Mouse (Mus musculus) MEL (cell line): ENCODE data around the gene Prodh2. TPM values are rescaled to one million over a fixed set of nuclear protein-coding genes. Genes with fewer than 3 reads are reported as not detected.

Experiments
- DNase-seq: peaks from one replicate; pipeline ENCODE4 v3.0.0; 2011; ENCODE audit warnings: low read depth, low spot score
- H3K27ac ChIP-seq: 2 replicates; pipeline ENCODE4 v1.5.1; 2012; ENCODE audit warnings: low read depth, mild to moderate bottlenecking, control low read depth, low read length, moderate library complexity; ENCODE audit not compliant: control insufficient read depth
- H3K27me3 ChIP-seq, 2 experiments: fragments of 150-350 bp in 1 of 2; sonication (generic) in 1 of 2; 2 replicates each; pipeline ENCODE4 v1.6.1; 2012; ENCODE audit warnings: low read length in 2 of 2, mild to moderate bottlenecking in 2 of 2, improper control_type of control experiment in 1 of 2, moderate library complexity in 1 of 2; ENCODE audit not compliant: insufficient read depth in 2 of 2, control insufficient read depth in 1 of 2
- H3K36me3 ChIP-seq, 2 experiments: 2 replicates each; pipeline ENCODE4 v1.6.1; 2012 to 2014; ENCODE audit warnings: low read length in 2 of 2, improper control_type of control experiment in 1 of 2, inconsistent platforms in 1 of 2, mild to moderate bottlenecking in 1 of 2; ENCODE audit not compliant: insufficient read depth in 2 of 2, control insufficient read depth in 1 of 2
- H3K4me1 ChIP-seq, 2 experiments: fragments of 150-350 bp in 1 of 2; sonication (generic) in 1 of 2; 2 replicates each; pipeline ENCODE4 v1.6.1; 2012; ENCODE audit warnings: low read length in 2 of 2, improper control_type of control experiment in 1 of 2, mild to moderate bottlenecking in 1 of 2; ENCODE audit not compliant: insufficient read depth in 2 of 2, control insufficient read depth in 1 of 2
- H3K4me3 ChIP-seq, 2 experiments: fragments of 150-350 bp in 1 of 2; sonication (generic) in 1 of 2; 2 replicates each; pipeline ENCODE4 v1.5.1; 2012; ENCODE audit warnings: low read depth in 2 of 2, low read length in 2 of 2, mild to moderate bottlenecking in 2 of 2, moderate library complexity in 2 of 2, control low read depth in 1 of 2, improper control_type of control experiment in 1 of 2; ENCODE audit not compliant: control insufficient read depth in 1 of 2, insufficient read depth in 1 of 2
- H3K79me2 ChIP-seq: 2 replicates; pipeline ENCODE4 v1.6.1; 2012; ENCODE audit warnings: mild to moderate bottlenecking, low read length, moderate library complexity; ENCODE audit not compliant: control insufficient read depth, poor library complexity, insufficient read depth
- H3K9ac ChIP-seq: 2 replicates; pipeline ENCODE4 v1.6.1; 2012; ENCODE audit warnings: low read depth, mild to moderate bottlenecking, control low read depth, low read length, moderate library complexity; ENCODE audit not compliant: control insufficient read depth, poor library complexity, severe bottlenecking
- H3K9me3 ChIP-seq: fragments of 150-350 bp; sonication (generic); replicated peaks from 2 replicates; pipeline ENCODE4 v1.6.1; 2012; ENCODE audit warnings: mild to moderate bottlenecking, low read length, improper control_type of control experiment, moderate library complexity; ENCODE audit not compliant: insufficient read depth
- CHD2 ChIP-seq: IDR thresholded peaks from 2 replicates; pipeline ENCODE4 v1.6.1; 2011; ENCODE audit warnings: low read length, improper control_type of control experiment
- CTCF ChIP-seq, 3 experiments: IDR thresholded peaks in 2 of 3; conservative IDR thresholded peaks in 1 of 3; 2 replicates each; pipeline ENCODE4 v1.5.1; 2011 to 2012; ENCODE audit warnings: low read length in 3 of 3, low read depth in 2 of 3, mild to moderate bottlenecking in 2 of 3, improper control_type of control experiment in 1 of 3, inconsistent platforms in 1 of 3, mixed read lengths in 1 of 3, moderate library complexity in 1 of 3; ENCODE audit not compliant: control insufficient read depth in 1 of 3, insufficient read depth in 1 of 3, poor library complexity in 1 of 3, severe bottlenecking in 1 of 3
- ELF1 ChIP-seq: IDR thresholded peaks from 2 replicates; pipeline ENCODE4 v1.6.1; 2014; ENCODE audit warnings: low read depth, mild to moderate bottlenecking, inconsistent platforms, low read length, improper control_type of control experiment, moderate library complexity
- ETS1 ChIP-seq: IDR thresholded peaks from 2 replicates; pipeline ENCODE4 v1.6.1; 2012; ENCODE audit warnings: low read depth, mild to moderate bottlenecking, inconsistent platforms, low read length, improper control_type of control experiment, moderate library complexity
- GABPA ChIP-seq: IDR thresholded peaks from 2 replicates; pipeline ENCODE4 v1.6.1; 2012; ENCODE audit warnings: low read depth, mild to moderate bottlenecking, inconsistent platforms, low read length, improper control_type of control experiment, moderate library complexity
- HCFC1 ChIP-seq: IDR thresholded peaks from 2 replicates; pipeline ENCODE4 v1.6.1; 2012; ENCODE audit warnings: low read depth, mild to moderate bottlenecking, inconsistent platforms, low read length, improper control_type of control experiment, moderate library complexity
- JUND ChIP-seq: IDR thresholded peaks from 2 replicates; pipeline ENCODE4 v1.6.1; 2011; ENCODE audit warnings: low read depth, mild to moderate bottlenecking, improper control_type of control experiment, low read length
- KAT2A ChIP-seq: conservative IDR thresholded peaks from 2 replicates; pipeline ENCODE4 v1.6.1; 2012; ENCODE audit warnings: low read depth, low read length, improper control_type of control experiment, inconsistent platforms
- MAFK ChIP-seq: IDR thresholded peaks from 2 replicates; pipeline ENCODE4 v1.6.1; 2011; ENCODE audit warnings: low read depth, mild to moderate bottlenecking, low read length, improper control_type of control experiment, borderline replicate concordance
- MAX ChIP-seq: IDR thresholded peaks from 2 replicates; pipeline ENCODE4 v1.6.1; 2011; ENCODE audit warnings: low read length, improper control_type of control experiment
- MXI1 ChIP-seq: IDR thresholded peaks from 2 replicates; pipeline ENCODE4 v1.6.1; 2011; ENCODE audit warnings: mild to moderate bottlenecking, low read depth, low read length, improper control_type of control experiment
- MYB ChIP-seq: IDR thresholded peaks from 2 replicates; pipeline ENCODE4 v1.6.1; 2011; ENCODE audit warnings: mild to moderate bottlenecking, low read depth, low read length, improper control_type of control experiment
- MYC ChIP-seq: IDR thresholded peaks from 2 replicates; pipeline ENCODE4 v1.6.1; 2011; ENCODE audit warnings: low read depth, mild to moderate bottlenecking, low read length, improper control_type of control experiment, moderate library complexity
- NELFE ChIP-seq: IDR thresholded peaks from 2 replicates; pipeline ENCODE4 v1.6.1; 2011; ENCODE audit warnings: low read depth, low read length, improper control_type of control experiment
- NRF1 ChIP-seq: IDR thresholded peaks from 2 replicates; pipeline ENCODE4 v1.6.1; 2014; ENCODE audit warnings: low read depth, mild to moderate bottlenecking, inconsistent platforms, low read length, improper control_type of control experiment, moderate library complexity; ENCODE audit not compliant: poor library complexity, insufficient read depth, severe bottlenecking
- POLR2A ChIP-seq, 2 experiments: IDR thresholded peaks; 2 replicates each; pipeline ENCODE4 v1.6.1; 2011 to 2012; ENCODE audit warnings: low read length in 2 of 2, mild to moderate bottlenecking in 2 of 2, control low read depth in 1 of 2, improper control_type of control experiment in 1 of 2, low read depth in 1 of 2, moderate library complexity in 1 of 2; ENCODE audit not compliant: control insufficient read depth in 1 of 2, insufficient read depth in 1 of 2, poor library complexity in 1 of 2
- POLR2AphosphoS2 ChIP-seq: IDR thresholded peaks from 2 replicates; pipeline ENCODE4 v1.6.1; 2011; ENCODE audit warnings: low read length, improper control_type of control experiment
- POLR2AphosphoS5 ChIP-seq: IDR thresholded peaks from 2 replicates; pipeline ENCODE4 v1.6.1; 2012; ENCODE audit warnings: low read depth, borderline replicate concordance, mild to moderate bottlenecking, inconsistent platforms, low read length, moderate library complexity, mixed read lengths
- RCOR1 ChIP-seq: IDR thresholded peaks from 2 replicates; pipeline ENCODE4 v1.6.1; 2012; ENCODE audit warnings: low read depth, mild to moderate bottlenecking, inconsistent platforms, low read length, improper control_type of control experiment
- SIN3A ChIP-seq: IDR thresholded peaks from 2 replicates; pipeline ENCODE4 v1.6.1; 2012; ENCODE audit warnings: low read length, improper control_type of control experiment, inconsistent platforms
- TAL1 ChIP-seq: IDR thresholded peaks from 2 replicates; pipeline ENCODE4 v1.6.1; 2012; ENCODE audit warnings: mild to moderate bottlenecking, inconsistent platforms, low read length, moderate library complexity, mixed read lengths
- TCF12 ChIP-seq: IDR thresholded peaks from 2 replicates; pipeline ENCODE4 v1.6.1; 2014; ENCODE audit warnings: low read depth, mild to moderate bottlenecking, inconsistent platforms, low read length, improper control_type of control experiment, moderate library complexity
- ZKSCAN1 ChIP-seq: IDR thresholded peaks from 2 replicates; pipeline ENCODE4 v1.6.1; 2012; ENCODE audit warnings: low read depth, mild to moderate bottlenecking, inconsistent platforms, low read length, improper control_type of control experiment, moderate library complexity
- ZMIZ1 ChIP-seq: IDR thresholded peaks from 2 replicates; pipeline ENCODE4 v1.6.1; 2012; ENCODE audit warnings: low read depth, mild to moderate bottlenecking, inconsistent platforms, low read length, improper control_type of control experiment, moderate library complexity
- ZNF384 ChIP-seq: IDR thresholded peaks from 2 replicates; pipeline ENCODE4 v1.6.1; 2012; ENCODE audit warnings: low read depth, mild to moderate bottlenecking, inconsistent platforms, low read length, improper control_type of control experiment
- polyA plus RNA-seq, 2 experiments: library from polyadenylated mRNA; stranded (reverse) in 1 of 2; unstranded in 1 of 2; fragments of >175 nt in 1 of 2; fragments of >200 nt in 1 of 2; gene quantifications; 2 replicates each; pipeline versions ENCODE4 v1.2.1 to v1.2.4; 2012; ENCODE audit warnings: low replicate concordance in 2 of 2, low read depth in 1 of 2; ENCODE audit not compliant: insufficient read length in 2 of 2, insufficient read depth in 1 of 2, missing spikeins in 1 of 2
- total RNA-seq: library from RNA; depleted of rRNA; stranded (reverse); fragments of 300-350 nt; gene quantifications from 2 replicates; pipeline ENCODE4 v1.2.3, GENCODE M21; 2012

The Prodh2 gene
- total and polyA plus RNA-seq, 3 experiments, result not detected

- TF ChIP-seq HCFC1 (peak; percentile 93), ZMIZ1 (peak; percentile 60), TCF12 (peak; percentile 50), CHD2 (peak; percentile 77), CTCF (IDR thresholded peaks at IDR 0.05 in 2 of 3, conservative IDR thresholded peaks at IDR 0.05 in 1 of 3; ENCODE audit: control insufficient read depth in 1 of 3, insufficient read depth in 1 of 3, low read depth in 2 of 3, low read length in 3 of 3, poor library complexity in 1 of 3, severe bottlenecking in 1 of 3) (no peak), ZKSCAN1 (no peak), MAFK (no peak), MYB (no peak), KAT2A (peak; percentile 80), SIN3A (peak; percentile 95), NELFE (peak; percentile 76), RCOR1 (no peak), ELF1 (peak; percentile 94), POLR2AphosphoS5 (no peak), TAL1 (no peak)
Measured at GRCm38 (mm10) chr7:30559443-30559954, 66.1 kb downstream of the Prodh2 start, which contains the start of gene Lin37 (continued).

DNA sequence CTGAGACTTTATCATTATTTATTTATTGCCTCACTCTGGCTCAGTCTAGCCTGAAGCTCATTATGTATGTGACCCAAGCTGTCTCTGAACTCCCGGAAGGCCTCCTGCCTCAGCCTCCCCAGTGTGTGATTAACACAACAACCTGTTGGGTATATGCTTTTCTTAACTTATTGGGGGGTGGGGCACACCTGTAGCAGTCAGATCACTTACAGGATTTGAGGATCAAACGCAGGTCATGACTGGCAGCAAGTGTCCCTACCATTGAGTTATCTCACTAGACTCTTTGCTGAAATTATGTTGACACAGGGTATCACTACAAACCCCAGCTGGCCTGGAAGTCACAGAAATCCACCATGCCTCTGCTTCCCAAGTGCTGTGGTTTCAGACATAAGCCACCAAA, 66.9 kb downstream of the Prodh2 start:
- Histone ChIP-seq H3K79me2 (peaks cover 18% of the 10 kb centered on the region), H3K9me3 (no peaks in the 10 kb centered on the region), H3K27ac (no peak overlapping the region), H3K27me3 (no peaks in the 10 kb centered on the region), H3K9ac (no peak overlapping the region; the same call in 1 of the 2 replicates), H3K4me3 (no peak overlapping the region; a peak in 1 of 4 replicates), H3K4me1 (peaks cover 2 to 16% of the 10 kb centered on the region in 2 experiments; a peak in 2 of 4 replicates), H3K36me3 (peaks cover 0 to 8% of the 10 kb centered on the region in 2 experiments; a peak in 2 of 4 replicates)
- DNase-seq, result no peak
- TF ChIP-seq MYC (no peak), MAFK (no peak), TAL1 (no peak), MXI1 (no peak), GABPA (no peak), POLR2AphosphoS2 (no peak), NRF1 (no peak), ETS1 (no peak), JUND (no peak), POLR2A (IDR thresholded peaks at IDR 0.05; ENCODE audit: control insufficient read depth in 1 of 2, insufficient read depth in 1 of 2, low read depth in 1 of 2, low read length in 2 of 2, poor library complexity in 1 of 2) (no peak), ELF1 (no peak), MAX (no peak), ZNF384 (no peak), HCFC1 (no peak), CTCF (IDR thresholded peaks at IDR 0.05 in 2 of 3, conservative IDR thresholded peaks at IDR 0.05 in 1 of 3; ENCODE audit: control insufficient read depth in 1 of 3, insufficient read depth in 1 of 3, low read depth in 2 of 3, low read length in 3 of 3, poor library complexity in 1 of 3, severe bottlenecking in 1 of 3) (no peak)
